Mouse (Mus musculus) spleen, embryonic (tissue): ENCODE results near the gene Sptbn4.

Experiments used
- CTCF ChIA-PET: fragments of 350-600 bp; sonication (Branson Sonifier 250); formaldehyde crosslinking; loops from one replicate; lab custom pipeline; 2022; lab: Charles Lee

The Sptbn4 gene

GRCm38 (mm10) chr7:27331541-27331851, 116.0 kb downstream of the Sptbn4 start:
- CTCF ChIA-PET = interaction anchor here (1.2 kb wide), 1 partner anchor 54 kb away, joined by 5 read pairs; no protein-coding TSS in a partner anchor

GRCm38 (mm10) chr7:27330709-27331540, 116.6 kb downstream of the Sptbn4 start:
- CTCF ChIA-PET = interaction anchor here (1.2 kb wide), 1 partner anchor 54 kb away, joined by 5 read pairs; no protein-coding TSS in a partner anchor

- CTCF ChIA-PET = interaction anchor here (0.6 kb wide), 2 partner anchors 27 to 30 kb away, joined by 3 to 4 read pairs; no protein-coding TSS in a partner anchor
These were observed 117.5 kb downstream of the Sptbn4 start for GRCm38 (mm10) chr7:27329981-27330380.

GRCm38 (mm10) chr7:27329326-27329947, 118.0 kb downstream of the Sptbn4 start:
- CTCF ChIA-PET = interaction anchor here (0.6 kb wide), 2 partner anchors 27 to 30 kb away, joined by 3 to 4 read pairs; no protein-coding TSS in a partner anchor

- CTCF ChIA-PET = no interaction called here
These were observed 118.8 kb downstream of the Sptbn4 start for GRCm38 (mm10) chr7:27328648-27329047.

- CTCF ChIA-PET = no interaction called here
These were observed 119.3 kb downstream of the Sptbn4 start for GRCm38 (mm10) chr7:27328161-27328560.

- CTCF ChIA-PET = no interaction called here
These were observed 120.0 kb downstream of the Sptbn4 start for GRCm38 (mm10) chr7:27327500-27327899.

GRCm38 (mm10) chr7:27326101-27326880, 121.2 kb downstream of the Sptbn4 start:
- CTCF ChIA-PET = no interaction called here

- CTCF ChIA-PET = no interaction called here
These were observed 121.8 kb downstream of the Sptbn4 start for GRCm38 (mm10) chr7:27325697-27326096.

- CTCF ChIA-PET = no interaction called here
These were observed 122.6 kb downstream of the Sptbn4 start for GRCm38 (mm10) chr7:27324928-27325327.

GRCm38 (mm10) chr7:27324161-27324560, 123.3 kb downstream of the Sptbn4 start:
- CTCF ChIA-PET = no interaction called here

- CTCF ChIA-PET = no interaction called here
These were observed 124.5 kb downstream of the Sptbn4 start for GRCm38 (mm10) chr7:27323001-27323400.

- CTCF ChIA-PET = interaction anchor here (0.6 kb wide), 1 partner anchor 80 kb away, joined by 3 read pairs; no protein-coding TSS in a partner anchor
These were observed 125.2 kb downstream of the Sptbn4 start for GRCm38 (mm10) chr7:27322291-27322690.

GRCm38 (mm10) chr7:27319411-27319810, 128.1 kb downstream of the Sptbn4 start:
- CTCF ChIA-PET = no interaction called here

- CTCF ChIA-PET = no interaction called here
These were observed 131.5 kb downstream of the Sptbn4 start for GRCm38 (mm10) chr7:27315958-27316357.

- CTCF ChIA-PET = no interaction called here
These were observed 133.1 kb downstream of the Sptbn4 start for GRCm38 (mm10) chr7:27314393-27314792.

- CTCF ChIA-PET = no interaction called here
These were observed 135.7 kb downstream of the Sptbn4 start for GRCm38 (mm10) chr7:27311651-27312284.

GRCm38 (mm10) chr7:27310996-27311535, 136.4 kb downstream of the Sptbn4 start:
- CTCF ChIA-PET = interaction anchor here (0.6 kb wide), 1 partner anchor 29 kb away, joined by 4 read pairs; no protein-coding TSS in a partner anchor

GRCm38 (mm10) chr7:27310306-27310705, 137.2 kb downstream of the Sptbn4 start:
- CTCF ChIA-PET = interaction anchor here (0.7 kb wide), 1 partner anchor 23 kb away, joined by 21 read pairs; no protein-coding TSS in a partner anchor

- CTCF ChIA-PET = interaction anchor here (0.6 to 0.7 kb wide), 2 partner anchors 23 to 36 kb away, joined by 5 to 21 read pairs; no protein-coding TSS in a partner anchor
These were observed 137.7 kb downstream of the Sptbn4 start for GRCm38 (mm10) chr7:27309832-27310231.
